Mouse (Mus musculus) lung, adult 2 months (tissue): ENCODE results near the gene Camkk2. TPM values are rescaled to one million over a fixed set of nuclear protein-coding genes. Genes with fewer than 3 reads are reported as not detected.

Experiments
- DNase-seq: peaks from one replicate; pipeline ENCODE4 v3.0.0; 2022
- H3K4me1 ChIP-seq: fragments of 200-500 bp; 2 replicates; pipeline ENCODE4 v1.6.1; 2011; ENCODE audit warnings: low read length; ENCODE audit not compliant: control insufficient read depth, insufficient read depth
- H3K4me3 ChIP-seq: fragments of 200-500 bp; replicated peaks from 2 replicates; pipeline ENCODE3; 2011; ENCODE audit warnings: low read depth, mild to moderate bottlenecking, control low read depth, low read length; ENCODE audit errors: extremely low read depth
- CTCF ChIP-seq: fragments of 200-500 bp; IDR thresholded peaks from 2 replicates; pipeline ENCODE4 v1.5.1; 2011; ENCODE audit warnings: mild to moderate bottlenecking, low read length, control low read depth; ENCODE audit not compliant: insufficient read depth
- POLR2A ChIP-seq: fragments of 200-500 bp; IDR thresholded peaks from 2 replicates; pipeline ENCODE4 v1.6.1; 2011; ENCODE audit warnings: low read depth, mild to moderate bottlenecking, control low read depth, low read length, borderline replicate concordance; ENCODE audit errors: extremely low read depth
- WGBS: fragments of 180-500 bp; shearing (Covaris S2); methylation state at CpG from one replicate; pipeline ENCODE4 v1.1.7; 2018; 5-methylcytosine and 5-hydroxymethylcytosine counted together
- polyA plus RNA-seq: library from polyadenylated mRNA; depleted of rRNA; stranded (reverse); fragments of >200 nt; gene quantifications from 2 replicates; pipeline ENCODE4 v1.2.3, GENCODE M21; 2012

Camkk2 gene
- polyA plus RNA-seq, 1 experiment: 33.3 TPM

DNA sequence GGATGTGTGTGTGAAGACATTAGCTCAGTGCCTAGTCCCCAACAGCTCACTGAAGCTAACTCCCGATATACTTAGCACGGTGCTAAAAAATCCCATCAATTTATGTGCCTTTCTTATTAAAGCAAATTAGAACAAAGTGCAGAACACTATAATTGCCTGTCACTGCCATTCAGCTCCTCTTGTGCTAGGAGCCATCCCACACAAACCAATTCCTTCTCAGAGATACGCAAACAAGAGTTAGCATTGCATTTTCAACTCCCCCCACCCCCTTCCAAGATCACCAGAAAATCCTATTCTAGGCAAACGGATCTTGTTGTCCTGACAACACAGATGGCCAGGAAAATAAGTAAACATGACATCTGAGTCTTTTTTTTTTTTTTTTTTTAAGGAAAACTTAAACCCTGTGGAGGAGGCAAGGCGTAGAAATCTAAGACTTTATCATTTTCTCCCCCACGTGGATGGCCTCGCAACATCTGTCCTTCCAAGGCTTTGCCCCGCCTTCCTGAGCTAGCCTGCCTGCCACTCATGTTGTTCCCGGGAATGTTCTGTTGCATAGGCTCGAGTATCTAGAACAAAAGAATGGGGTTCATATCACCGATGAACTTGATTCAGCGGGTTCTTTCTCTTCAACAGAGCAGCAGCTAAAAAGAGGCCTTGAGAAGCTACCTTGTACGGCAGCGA is 4.7 kb upstream of the Camkk2 start:
- DNase-seq: no peak
- no peaks in the 10 kb centered on the region; the same call in 1 of the 2 replicates for H3K4me1 ChIP-seq
- no peak overlapping the region for H3K4me3 ChIP-seq
- 53% methylated on average over 14 of the region's 14 CpGs for WGBS
- no peak for TF ChIP-seq CTCF
- no peak for TF ChIP-seq POLR2A

- Histone ChIP-seq H3K4me3 (no peak overlapping the region), H3K4me1 (peaks cover 4% of the 10 kb centered on the region)
- TF ChIP-seq POLR2A: no peak
- TF ChIP-seq CTCF: no peak
- WGBS: 29% methylated on average over 1 of the region's 1 CpGs
- DNase-seq: no peak
These were observed 2.9 kb upstream of the Camkk2 start for GRCm38 (mm10) chr5:122782066-122782465.

- WGBS: 92% methylated on average over 19 of the region's 19 CpGs
- TF ChIP-seq POLR2A (no peak), CTCF (0 out of 2 replicates have a peak, but pooled peaks have one; percentile 16)
- Histone ChIP-seq H3K4me3 (no peak overlapping the region), H3K4me1 (peaks cover 4% of the 10 kb centered on the region)
- no peak for DNase-seq
These were observed 1.7 kb upstream of the Camkk2 start for GRCm38 (mm10) chr5:122780791-122781432.

DNA sequence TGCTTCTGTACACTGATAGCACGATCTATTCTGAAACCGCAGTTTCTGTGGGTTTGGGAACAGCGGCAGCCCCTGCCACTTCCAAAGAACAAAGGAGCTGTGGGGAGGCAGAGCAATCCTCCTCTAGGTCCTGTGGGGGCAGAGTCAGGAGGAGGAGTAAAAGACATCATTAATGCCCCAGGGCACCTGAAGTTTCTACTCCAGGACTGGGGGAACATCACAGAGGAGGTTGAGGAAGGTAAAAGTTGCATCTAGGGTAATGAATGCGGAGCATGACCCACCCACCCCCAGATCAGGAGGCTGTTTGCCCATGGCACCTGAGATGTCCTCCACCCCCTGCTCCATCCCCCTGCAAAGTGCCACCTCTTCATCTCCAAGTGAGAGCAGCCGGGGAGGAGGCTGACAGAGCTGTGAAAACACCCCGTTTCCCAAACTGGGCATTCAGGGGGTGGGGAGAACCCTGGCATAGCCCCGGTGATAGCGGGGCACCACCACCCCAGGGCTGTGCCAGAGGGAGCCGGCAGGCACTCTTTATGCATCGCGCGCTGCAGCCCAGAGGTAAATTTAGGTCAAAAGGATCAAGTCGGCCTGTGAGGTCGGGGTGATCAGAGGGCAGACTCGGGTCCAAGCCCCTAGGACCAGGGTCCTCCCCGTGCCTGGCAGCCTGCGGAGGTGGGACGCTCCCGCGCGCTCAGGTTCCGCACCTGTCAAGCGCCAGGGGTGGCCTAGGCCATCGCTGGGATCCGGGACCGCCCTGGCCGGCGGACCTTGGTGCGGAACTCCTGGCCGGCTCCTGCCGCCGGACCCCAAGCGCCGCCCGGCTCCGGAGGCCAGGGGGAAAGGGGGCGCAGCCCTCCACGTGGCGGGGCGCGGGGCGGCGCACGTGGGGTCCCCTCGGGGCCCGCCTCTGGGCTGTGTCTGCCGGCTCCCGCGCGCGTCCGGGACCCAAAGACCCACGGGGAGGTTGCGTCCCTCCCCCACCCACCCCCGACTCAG is 680 bp downstream of the Camkk2 start:
- no peak for TF ChIP-seq CTCF
- TF ChIP-seq POLR2A: no peak
- Histone ChIP-seq H3K4me1 (peaks cover 8% of the 10 kb centered on the region), H3K4me3 (peak overlapping the region; percentile 85)
- 4% methylated on average over 48 of the region's 55 CpGs for WGBS
- DNase-seq: peak; percentile 52

- Histone ChIP-seq H3K4me1 (peaks cover 8% of the 10 kb centered on the region), H3K4me3 (no peak overlapping the region)
- TF ChIP-seq CTCF: no peak
- no peak for TF ChIP-seq POLR2A
- WGBS: 47% methylated on average over 2 of the region's 2 CpGs
- no peak for DNase-seq
These were observed 1.9 kb downstream of the Camkk2 start for GRCm38 (mm10) chr5:122777322-122777721.

- Histone ChIP-seq H3K4me1 (peaks cover 10% of the 10 kb centered on the region), H3K4me3 (no peak overlapping the region)
- TF ChIP-seq CTCF (no peak), POLR2A (no peak)
- WGBS: 62% methylated on average over 14 of the region's 14 CpGs
- no peak for DNase-seq
These were observed 3.4 kb downstream of the Camkk2 start for GRCm38 (mm10) chr5:122775646-122776286.

DNA sequence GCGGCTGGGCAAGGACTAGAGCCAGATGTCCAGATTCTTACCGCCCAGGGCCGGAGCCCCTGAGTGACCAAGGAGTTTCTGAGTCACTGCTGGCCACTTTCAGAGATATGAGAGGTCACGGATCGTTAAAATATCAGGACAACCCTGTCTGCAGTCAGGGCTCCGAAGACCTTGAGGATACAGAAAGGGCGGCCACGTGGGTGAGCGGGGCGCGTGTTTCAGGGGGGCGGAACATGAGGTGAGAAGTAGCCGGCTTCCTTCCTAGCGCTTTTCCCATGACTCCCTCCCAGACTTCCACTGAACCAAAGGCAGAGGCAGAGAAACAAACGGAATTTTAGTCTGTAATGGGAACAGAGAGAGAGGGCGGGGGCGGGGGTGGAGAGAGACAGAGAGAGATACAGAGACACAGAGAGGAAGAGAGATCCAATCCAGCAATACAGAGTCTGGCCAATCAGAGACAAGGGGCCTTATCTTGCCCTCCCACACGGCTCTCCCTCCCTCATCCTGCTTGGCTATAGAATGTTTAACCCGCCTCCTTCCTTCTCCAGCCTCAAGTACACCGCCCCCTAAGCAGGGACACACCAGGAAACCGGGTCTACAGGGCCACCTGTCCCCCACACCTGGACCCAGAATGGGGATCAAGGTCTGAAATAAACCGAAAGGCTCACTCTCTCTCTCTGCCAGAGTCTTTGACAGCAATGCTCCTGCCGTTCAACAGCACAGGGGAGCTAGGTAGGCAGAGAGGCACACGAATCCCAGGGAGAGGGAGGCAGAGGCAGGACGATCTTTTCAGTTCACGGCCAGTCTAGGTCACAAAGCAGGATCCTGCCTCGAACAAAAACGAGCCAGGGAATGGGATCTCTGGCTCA is 4.2 kb downstream of the Camkk2 start:
- TF ChIP-seq POLR2A: no peak
- no peak for TF ChIP-seq CTCF
- H3K4me1 ChIP-seq: peaks cover 13% of the 10 kb centered on the region
- no peak overlapping the region for H3K4me3 ChIP-seq
- no peak for DNase-seq
- WGBS: 51% methylated on average over 28 of the region's 28 CpGs

DNA sequence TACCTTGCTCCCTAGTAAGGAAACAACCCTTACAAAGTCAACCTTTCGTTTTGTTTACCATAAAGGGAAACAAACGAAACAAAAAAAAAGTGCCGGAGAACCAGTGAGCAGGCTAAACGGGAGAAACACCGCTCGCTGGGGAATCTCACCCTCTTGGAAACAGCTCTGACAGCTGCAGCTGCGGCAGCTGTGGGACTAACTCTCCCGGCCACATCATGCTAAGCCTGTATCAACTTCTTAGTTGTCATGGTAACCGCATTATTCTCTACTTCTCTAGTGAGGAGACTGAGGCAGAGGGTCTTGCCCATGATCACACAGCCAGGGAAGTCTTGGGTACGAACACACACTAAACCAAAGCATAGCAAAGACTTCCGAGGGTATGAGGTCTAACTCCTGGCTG is 5.5 kb downstream of the Camkk2 start:
- no peak for TF ChIP-seq POLR2A
- no peak for TF ChIP-seq CTCF
- 79% methylated on average over 11 of the region's 11 CpGs for whole genome bisulfite sequencing
- H3K4me1 ChIP-seq: peaks cover 13% of the 10 kb centered on the region
- DNase-seq: no peak
- no peak overlapping the region for H3K4me3 ChIP-seq

GRCm38 (mm10) chr5:122771428-122771827 is 7.8 kb downstream of the Camkk2 start:
- no peak overlapping the region for H3K4me3 ChIP-seq
- no peak for DNase-seq
- peaks cover 9% of the 10 kb centered on the region for H3K4me1 ChIP-seq
- no peak for TF ChIP-seq CTCF
- TF ChIP-seq POLR2A: no peak
- WGBS: 62% methylated on average over 9 of the region's 9 CpGs
